Mouse (Mus musculus): Measurements from ENCODE around the gene Apol7e. TPM values are rescaled to one million over a fixed set of nuclear protein-coding genes. Genes with fewer than 3 reads are reported as not detected.

Apol7e gene
- polyA plus RNA-seq, 1 experiment, result not detected

DNA sequence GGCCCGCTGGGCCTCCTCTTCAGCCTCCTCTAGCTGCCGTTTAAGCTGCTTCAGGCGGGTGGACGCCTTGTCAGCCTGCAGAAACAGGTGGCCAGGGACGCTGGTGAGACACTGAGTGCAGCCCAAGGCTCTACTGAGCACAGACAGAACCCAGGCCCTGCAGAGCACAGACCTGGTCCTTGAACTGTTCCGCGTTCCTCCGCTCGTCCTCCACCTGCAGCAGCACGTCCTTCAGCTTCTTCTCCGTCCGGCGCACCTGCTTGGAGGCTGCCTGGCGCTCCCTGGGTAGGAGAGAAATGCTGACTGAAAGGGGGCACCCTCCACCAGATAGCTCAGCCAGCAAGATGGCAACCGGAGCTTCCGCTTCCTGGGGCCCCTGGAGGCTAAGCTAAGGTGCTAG lies 64.4 kb downstream of the Apol7e start:
- Histone ChIP-seq H3ac (ENCODE audit: control insufficient read depth, insufficient read length) (no peak overlapping the region), H3K27me3 (ENCODE audit: control insufficient read depth, insufficient read depth, insufficient read length) (no peaks in the 10 kb centered on the region), H3K4me2 (ENCODE audit: low read depth) (no peak overlapping the region), H3K4me3 (no peak overlapping the region), H3K36me3 (ENCODE audit: control insufficient read depth, insufficient read depth) (peaks cover 76% of the 10 kb centered on the region), H3K79me2 (ENCODE audit: control insufficient read depth, insufficient read depth) (no peaks in the 10 kb centered on the region)
- TF ChIP-seq POLR2A (IDR thresholded peaks at IDR 0.05; ENCODE audit: insufficient read length, low read depth), result peak; percentile 45
- TF ChIP-seq MYOG (IDR thresholded peaks at IDR 0.05; ENCODE audit: control insufficient read depth in 1 of 3, insufficient read depth in 1 of 3, insufficient read length in 2 of 3, low read depth in 2 of 3), result no peak
- peak; percentile 92 for TF ChIP-seq POLR2AphosphoS2 (IDR thresholded peaks at IDR 0.05; ENCODE audit: insufficient read length, low read depth)

DNA sequence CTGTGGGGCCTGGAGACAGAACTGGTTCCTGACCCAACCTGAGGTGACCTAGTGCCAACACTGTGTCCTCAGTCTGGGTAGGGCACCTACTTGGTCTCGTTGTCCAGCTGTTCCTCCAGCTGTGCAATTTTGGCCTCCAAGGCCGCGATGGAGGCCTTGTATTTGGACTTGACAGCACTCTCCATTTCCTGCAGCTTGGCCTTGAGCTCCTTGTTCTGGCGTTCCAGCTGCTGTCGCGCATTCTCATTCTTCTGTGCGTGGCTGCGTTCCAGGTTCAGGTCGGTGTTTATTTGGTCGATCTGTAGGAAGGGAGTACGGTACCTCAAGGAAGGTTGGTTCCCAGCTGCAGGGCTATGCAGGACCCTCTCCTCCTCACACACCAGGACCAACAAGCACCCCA lies 65.0 kb downstream of the Apol7e start:
- TF ChIP-seq TCF3 (IDR thresholded peaks at IDR 0.05; ENCODE audit: insufficient read length, low read depth) (no peak), POLR2AphosphoS2 (IDR thresholded peaks at IDR 0.05; ENCODE audit: insufficient read length, low read depth) (peak; percentile 27)

DNA sequence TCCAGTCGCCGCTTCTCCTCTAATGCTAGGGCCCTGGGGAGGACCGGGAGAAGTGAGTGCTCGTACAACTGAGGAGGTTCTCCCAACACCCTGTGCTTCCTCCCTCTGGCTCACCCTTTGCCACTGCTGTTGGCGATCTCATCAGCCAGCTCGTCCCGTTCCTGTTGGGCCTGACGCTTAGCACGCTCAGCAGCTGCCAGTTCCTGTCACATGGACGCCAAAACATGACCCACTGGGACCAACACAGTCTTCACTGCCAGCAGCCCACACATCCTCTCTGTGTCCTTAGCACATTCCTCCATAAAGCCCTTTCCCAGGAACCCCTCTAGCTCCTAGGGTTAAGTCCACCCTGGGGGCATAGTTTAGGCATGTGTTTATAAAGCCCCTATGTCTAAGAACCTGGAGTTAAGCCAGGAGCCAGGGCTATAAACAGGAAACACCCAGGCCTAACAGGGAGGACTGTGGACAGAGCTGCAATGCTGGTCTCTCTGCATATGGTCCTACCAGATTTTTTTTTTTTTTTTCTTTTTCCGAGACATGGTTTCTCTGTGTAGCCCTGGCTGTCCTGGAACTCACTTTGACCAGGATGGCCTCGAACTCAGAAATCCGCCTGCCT lies 65.8 kb downstream of the Apol7e start:
- H3K4me3 ChIP-seq, result no peak overlapping the region
- no peak for TF ChIP-seq MAX (IDR thresholded peaks at IDR 0.05; ENCODE audit: low read depth)
- TF ChIP-seq USF1 (IDR thresholded peaks at IDR 0.05; ENCODE audit: low read depth), result no peak
- TF ChIP-seq SRF (IDR thresholded peaks at IDR 0.05; ENCODE audit: control insufficient read depth, insufficient read length, low read depth), result no peak
- TF ChIP-seq POLR2AphosphoS2 (IDR thresholded peaks at IDR 0.05; ENCODE audit: insufficient read length, low read depth), result peak; percentile 18
- peak in 2 of 3 experiments; percentile 36 to 86 for TF ChIP-seq MYOD1 (IDR thresholded peaks at IDR 0.05; ENCODE audit: control insufficient read depth in 1 of 3, insufficient read length in 2 of 3, low read depth in 2 of 3)
- TF ChIP-seq TCF3 (IDR thresholded peaks at IDR 0.05; ENCODE audit: insufficient read length, low read depth), result no peak
- TF ChIP-seq POLR2A (IDR thresholded peaks at IDR 0.05; ENCODE audit: insufficient read length, low read depth), result no peak

More for the DNA sequence above, 65.0 kb downstream of the Apol7e start:
- Histone ChIP-seq H3K4me2 (ENCODE audit: low read depth) (no peak overlapping the region), H3ac (ENCODE audit: control insufficient read depth, insufficient read length) (no peak overlapping the region), H3K4me3 (no peak overlapping the region), H3K36me3 (ENCODE audit: control insufficient read depth, insufficient read depth) (peaks cover 82% of the 10 kb centered on the region), H3K79me2 (ENCODE audit: control insufficient read depth, insufficient read depth) (no peaks in the 10 kb centered on the region), H3K27me3 (ENCODE audit: control insufficient read depth, insufficient read depth, insufficient read length) (no peaks in the 10 kb centered on the region)

DNA sequence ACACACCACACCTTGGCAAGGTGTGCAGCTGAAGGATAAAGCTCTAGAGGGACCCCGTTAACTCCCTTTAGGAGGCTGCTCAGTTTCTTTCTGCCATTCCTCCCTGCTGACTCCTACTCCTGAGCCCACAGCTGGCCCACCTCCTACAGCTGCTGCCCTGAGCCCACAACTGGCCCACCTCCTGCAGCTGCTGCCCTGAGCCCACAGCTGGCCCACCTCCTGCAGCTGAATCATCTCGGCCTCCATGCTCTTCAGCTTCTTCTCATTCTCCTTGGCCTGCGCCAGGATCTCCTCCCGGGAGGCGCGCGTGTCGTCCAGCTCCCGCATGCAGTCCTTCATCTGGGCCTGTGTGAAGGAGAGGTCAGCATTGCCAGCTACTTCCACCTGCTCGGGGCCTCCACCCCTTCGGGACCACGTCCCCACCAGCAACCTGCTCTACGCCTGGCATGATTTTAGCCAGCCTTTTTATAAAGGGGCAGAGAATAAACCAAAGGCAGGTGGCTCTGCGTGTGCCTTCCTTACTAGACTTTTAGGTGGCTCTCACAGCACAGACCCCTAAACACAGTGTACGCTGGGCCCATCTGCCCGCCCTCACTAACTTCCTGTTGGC lies 66.9 kb downstream of the Apol7e start:
- H3K4me2 ChIP-seq (ENCODE audit: low read depth), result no peak overlapping the region
- no peak overlapping the region for H3ac ChIP-seq (ENCODE audit: control insufficient read depth, insufficient read length)
- TF ChIP-seq POLR2AphosphoS2 (IDR thresholded peaks at IDR 0.05; ENCODE audit: insufficient read length, low read depth) (peak; percentile 70), SRF (IDR thresholded peaks at IDR 0.05; ENCODE audit: control insufficient read depth, insufficient read length, low read depth) (no peak), MYOD1 (IDR thresholded peaks at IDR 0.05; ENCODE audit: control insufficient read depth in 1 of 3, insufficient read length in 2 of 3, low read depth in 2 of 3) (peak in 2 of 3 experiments; percentile 67 to 96), REST (IDR thresholded peaks at IDR 0.05; ENCODE audit: insufficient read depth, insufficient read length) (no peak), POLR2A (IDR thresholded peaks at IDR 0.05; ENCODE audit: insufficient read length, low read depth) (peak; percentile 26), MYOG (IDR thresholded peaks at IDR 0.05; ENCODE audit: control insufficient read depth in 1 of 3, insufficient read depth in 1 of 3, insufficient read length in 2 of 3, low read depth in 2 of 3) (peak in 2 of 3 experiments; percentile 65 to 72), TCF3 (IDR thresholded peaks at IDR 0.05; ENCODE audit: insufficient read length, low read depth) (peak; percentile 21)
- H3K36me3 ChIP-seq (ENCODE audit: control insufficient read depth, insufficient read depth), result peaks cover 96% of the 10 kb centered on the region
- H3K27me3 ChIP-seq (ENCODE audit: control insufficient read depth, insufficient read depth, insufficient read length), result no peaks in the 10 kb centered on the region
- H3K79me2 ChIP-seq (ENCODE audit: control insufficient read depth, insufficient read depth), result no peaks in the 10 kb centered on the region
- no peak overlapping the region for H3K4me3 ChIP-seq

More for the DNA sequence above, 65.8 kb downstream of the Apol7e start:
- Histone ChIP-seq H3K36me3 (ENCODE audit: control insufficient read depth, insufficient read depth) (peaks cover 90% of the 10 kb centered on the region), H3K4me2 (ENCODE audit: low read depth) (no peak overlapping the region), H3ac (ENCODE audit: control insufficient read depth, insufficient read length) (no peak overlapping the region), H3K27me3 (ENCODE audit: control insufficient read depth, insufficient read depth, insufficient read length) (no peaks in the 10 kb centered on the region), H3K79me2 (ENCODE audit: control insufficient read depth, insufficient read depth) (no peaks in the 10 kb centered on the region)

DNA sequence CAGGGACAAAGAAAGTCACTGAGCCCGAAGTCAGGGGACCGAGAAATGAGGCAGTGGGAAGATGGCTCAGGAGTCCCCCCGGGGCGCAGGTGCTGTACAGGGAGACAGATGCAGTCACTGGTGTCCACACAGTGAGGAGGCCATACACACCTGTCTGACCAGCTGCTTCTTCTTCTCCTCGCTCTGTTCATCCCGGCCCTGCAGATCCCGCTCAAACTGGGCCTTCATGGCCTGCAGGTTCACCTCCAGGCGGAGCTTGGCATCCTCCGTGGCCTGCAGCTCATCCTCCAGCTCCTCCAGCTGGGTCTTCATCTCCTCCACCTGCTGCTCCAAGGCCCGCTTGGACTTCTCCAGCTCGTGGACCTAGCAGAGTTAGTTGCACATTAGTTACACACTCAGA lies 68.3 kb downstream of the Apol7e start:
- Histone ChIP-seq H3K79me2 (ENCODE audit: control insufficient read depth, insufficient read depth) (peaks cover 4% of the 10 kb centered on the region), H3K4me3 (no peak overlapping the region), H3K36me3 (ENCODE audit: control insufficient read depth, insufficient read depth) (peaks cover 99% of the 10 kb centered on the region), H3ac (ENCODE audit: control insufficient read depth, insufficient read length) (no peak overlapping the region), H3K27me3 (ENCODE audit: control insufficient read depth, insufficient read depth, insufficient read length) (no peaks in the 10 kb centered on the region), H3K4me2 (ENCODE audit: low read depth) (no peak overlapping the region)
- TF ChIP-seq USF1 (IDR thresholded peaks at IDR 0.05; ENCODE audit: low read depth), result no peak
- peak; percentile 47 for TF ChIP-seq POLR2AphosphoS2 (IDR thresholded peaks at IDR 0.05; ENCODE audit: insufficient read length, low read depth)
- peak; percentile 6 for TF ChIP-seq POLR2A (IDR thresholded peaks at IDR 0.05; ENCODE audit: insufficient read length, low read depth)
- TF ChIP-seq SRF (IDR thresholded peaks at IDR 0.05; ENCODE audit: control insufficient read depth, insufficient read length, low read depth), result no peak
- no peak for TF ChIP-seq MAX (IDR thresholded peaks at IDR 0.05; ENCODE audit: low read depth)
- TF ChIP-seq TCF12 (IDR thresholded peaks at IDR 0.05; ENCODE audit: insufficient read depth, poor library complexity, severe bottlenecking), result no peak
- no peak for TF ChIP-seq CEBPB (IDR thresholded peaks at IDR 0.05; ENCODE audit: insufficient read depth, poor library complexity, severe bottlenecking)

Other genes starting within 250 kb of the Apol7e start
- not detected for gene Apol10a, start 221.8 kb upstream of the Apol7e start, polyA plus RNA-seq (2012; fragmentation: generic; extraction: Trizol)
- gene Apol11a, start 190.6 kb upstream of the Apol7e start, polyA plus RNA-seq (2012; fragmentation: generic; extraction: Trizol), result 0.07 TPM
- gene Apol7c, start 165.5 kb upstream of the Apol7e start, polyA plus RNA-seq (2012; fragmentation: generic; extraction: Trizol), result not detected
- not detected for gene 1700025B11Rik, start 137.0 kb upstream of the Apol7e start, polyA plus RNA-seq (2012; fragmentation: generic; extraction: Trizol)
- gene Apol10b, start 102.7 kb upstream of the Apol7e start, polyA plus RNA-seq (2012; fragmentation: generic; extraction: Trizol), result 1.6 TPM
- gene Gm36245, start 99.6 kb upstream of the Apol7e start, polyA plus RNA-seq (2012; fragmentation: generic; extraction: Trizol), result not detected
- gene Apol11b, start 55.6 kb upstream of the Apol7e start, polyA plus RNA-seq (2012; fragmentation: generic; extraction: Trizol), result 0.02 TPM
- gene Apol9b, start 30.2 kb downstream of the Apol7e start, polyA plus RNA-seq (2012; fragmentation: generic; extraction: Trizol), result 63.1 TPM
- gene Apol8, start 58.1 kb downstream of the Apol7e start, polyA plus RNA-seq (2012; fragmentation: generic; extraction: Trizol), result 0.38 TPM
- gene Myh9, start 143.3 kb downstream of the Apol7e start, polyA plus RNA-seq (2012; fragmentation: generic; extraction: Trizol), result 466 TPM
- gene Txn2, start 230.1 kb downstream of the Apol7e start, polyA plus RNA-seq (2012; fragmentation: generic; extraction: Trizol), result 383 TPM

All from myocyte (in vitro differentiated cells).